Mouse (Mus musculus) splenic B cell, adult 2 months (primary cell): Measurements from ENCODE around the gene Sgms1.
"Not testable (repeated sequence)": the region's sequence is repeated elsewhere in the genome, so short reads cannot be mapped to it uniquely, and the experiment has no call there.

Experiments
- DNase-seq: peaks from one replicate; pipeline ENCODE4 v3.0.0-alpha.2; 2011; ENCODE audit warnings: low read depth, low spot score
- H3K27me3 ChIP-seq: 2 replicates; pipeline ENCODE4 v1.6.1; 2012; ENCODE audit warnings: mild to moderate bottlenecking, low read length, moderate library complexity, mixed read lengths; ENCODE audit not compliant: control insufficient read depth, poor library complexity, insufficient read depth, severe bottlenecking
- H3K36me3 ChIP-seq: 2 replicates; pipeline ENCODE4 v1.6.1; 2012; ENCODE audit warnings: mild to moderate bottlenecking, low read length, moderate library complexity, mixed read lengths; ENCODE audit not compliant: control insufficient read depth, poor library complexity, insufficient read depth, severe bottlenecking

Gene Sgms1

DNA sequence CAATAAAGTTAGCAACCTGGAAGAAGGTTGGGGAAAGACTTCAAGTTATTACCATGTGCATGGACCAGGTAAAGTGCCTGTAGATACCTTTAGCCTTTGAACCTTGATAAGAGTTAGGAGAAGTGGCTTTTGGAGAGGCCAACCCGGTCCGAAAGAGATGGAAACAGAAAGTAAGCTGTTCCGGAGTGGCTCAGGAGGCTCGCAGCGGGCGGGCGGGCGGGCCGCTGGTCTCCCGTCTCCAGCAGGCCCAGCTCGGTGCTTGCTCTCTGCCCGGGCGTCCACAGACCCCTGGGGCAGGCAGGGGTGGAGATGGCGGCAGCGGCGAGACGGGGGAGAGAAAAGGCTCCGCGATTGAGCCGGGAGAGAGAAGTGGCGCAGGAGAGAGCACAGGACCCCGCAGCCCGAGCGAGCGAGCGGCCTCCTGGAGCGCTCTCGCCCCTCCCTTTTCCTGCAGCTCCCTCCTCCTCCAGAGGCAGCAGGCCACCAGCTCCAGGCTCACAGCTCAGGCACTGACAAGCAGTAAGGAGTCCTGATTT lies 281.7 kb downstream of the Sgms1 start, which contains the start of gene Asah2:
Gene Asah2 (minus strand): TSS at position 441 of the 536 bp plus-strand sequence.
- H3K36me3 ChIP-seq: no peaks in the 10 kb centered on the region
- peak; percentile 45 for DNase-seq
- no peaks in the 10 kb centered on the region for H3K27me3 ChIP-seq

DNA sequence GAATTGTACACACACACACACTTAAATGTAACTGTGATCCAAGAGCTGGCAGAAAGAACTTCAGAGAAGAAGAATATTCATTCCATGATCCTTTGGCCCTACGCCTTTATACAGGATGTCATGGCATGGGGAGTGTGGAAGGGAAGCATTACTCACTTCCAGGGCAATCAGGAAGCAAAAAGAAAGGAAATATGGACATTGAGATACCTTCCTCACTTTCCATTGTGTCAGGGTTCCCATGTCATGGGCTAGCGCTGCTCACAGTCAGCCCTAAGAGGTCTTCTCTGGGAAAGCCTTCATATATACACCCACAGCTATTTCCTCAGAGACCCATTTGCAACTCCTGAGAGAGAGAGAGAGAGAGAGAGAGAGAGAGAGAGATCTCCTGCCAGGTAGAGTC lies 282.8 kb downstream of the Sgms1 start:
- H3K36me3 ChIP-seq: no peaks in the 10 kb centered on the region
- DNase-seq: no peak
- H3K27me3 ChIP-seq: no peaks in the 10 kb centered on the region

DNA sequence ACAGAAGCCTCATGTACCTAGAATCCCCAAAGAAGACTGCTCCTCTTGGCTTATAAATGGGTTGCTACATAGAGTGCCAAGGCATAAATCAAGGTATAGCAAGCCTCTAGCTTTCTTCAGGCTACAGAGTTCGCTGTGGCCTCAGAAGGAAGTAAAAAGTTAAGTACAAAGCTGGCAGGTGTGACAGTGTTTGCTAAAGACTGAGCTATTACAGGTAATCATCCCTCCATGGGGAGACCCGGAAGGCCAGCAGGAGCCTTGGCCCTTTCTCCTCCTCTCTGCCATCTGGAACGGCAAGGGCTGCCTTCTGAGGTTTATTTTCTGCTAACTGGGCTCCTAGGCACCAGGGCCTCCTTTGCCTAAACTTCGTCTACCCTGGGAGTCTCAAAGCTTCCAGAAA lies 285.3 kb downstream of the Sgms1 start:
- H3K36me3 ChIP-seq: no peaks in the 10 kb centered on the region
- no peaks in the 10 kb centered on the region for H3K27me3 ChIP-seq
- no peak for DNase-seq

DNA sequence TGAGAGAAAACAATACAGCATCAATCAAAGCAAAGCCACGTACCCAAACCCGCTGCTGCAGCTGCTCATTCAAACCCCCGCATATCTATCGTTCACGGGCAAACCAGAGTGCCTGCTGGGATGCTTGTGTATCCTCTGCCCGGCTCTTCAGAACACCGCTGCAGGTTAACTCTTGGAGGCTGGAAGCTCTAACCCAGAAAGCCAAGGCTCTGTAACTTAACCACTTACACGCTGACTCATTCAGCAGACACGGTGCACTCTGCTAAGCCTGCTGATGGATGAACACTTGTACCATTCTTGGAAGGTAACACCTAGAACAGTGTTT lies 286.6 kb downstream of the Sgms1 start:
- Histone ChIP-seq H3K27me3 (no peaks in the 10 kb centered on the region), H3K36me3 (no peaks in the 10 kb centered on the region)
- no peak for DNase-seq

DNA sequence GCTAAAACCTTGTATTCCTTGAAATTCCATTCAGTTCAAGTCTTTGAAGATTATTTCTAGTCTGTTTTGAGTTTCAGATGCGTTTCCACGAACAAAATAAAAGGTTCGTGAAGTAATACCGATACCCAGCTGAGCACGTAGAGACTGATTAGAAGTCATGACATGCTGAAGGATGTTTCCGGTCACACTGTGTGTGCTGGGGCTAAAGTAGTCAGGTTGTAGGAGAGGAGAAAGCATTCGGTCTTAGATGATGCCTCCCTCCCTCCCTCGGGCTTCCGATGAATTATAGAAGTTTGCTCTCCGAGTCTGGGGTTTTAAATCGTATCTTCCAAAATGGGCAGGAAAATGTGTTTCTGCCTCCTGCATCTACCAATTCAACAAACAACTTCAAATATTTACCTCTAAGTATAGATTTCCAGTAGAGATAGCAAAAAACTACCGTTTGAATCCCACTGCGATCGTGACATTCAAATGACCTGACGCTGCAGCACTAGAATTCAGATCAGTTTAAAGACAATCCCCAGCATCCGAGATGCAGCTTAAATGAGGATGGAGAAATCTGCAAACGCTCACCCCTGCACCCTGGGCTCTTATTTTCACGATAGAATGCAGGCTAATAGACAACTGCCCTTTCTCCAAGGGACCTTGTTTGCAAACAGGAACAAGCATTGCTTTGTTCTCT lies 287.1 kb downstream of the Sgms1 start:
- DNase-seq: no peak
- Histone ChIP-seq H3K27me3 (no peaks in the 10 kb centered on the region), H3K36me3 (no peaks in the 10 kb centered on the region)

DNA sequence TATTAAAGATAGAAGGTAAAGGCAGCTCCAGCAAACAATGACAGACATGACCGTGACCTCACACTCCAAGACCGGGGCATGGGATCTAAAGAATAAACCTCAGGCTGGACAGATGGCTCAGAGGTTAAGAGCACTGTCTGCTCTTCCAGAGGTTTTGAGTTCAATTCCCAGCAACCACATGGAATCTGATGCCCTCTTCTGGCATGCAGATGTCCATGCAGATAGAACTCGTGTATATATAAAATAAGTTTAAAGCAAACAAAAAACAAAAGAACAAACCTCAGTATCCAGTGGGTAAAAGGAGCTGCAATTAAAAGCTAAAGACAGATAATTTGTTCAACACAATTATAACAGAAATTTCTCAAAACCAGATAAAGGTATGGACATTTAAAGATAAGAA lies 290.9 kb downstream of the Sgms1 start:
- no peaks in the 10 kb centered on the region for H3K36me3 ChIP-seq
- H3K27me3 ChIP-seq: no peaks in the 10 kb centered on the region
- DNase-seq: no peak

DNA sequence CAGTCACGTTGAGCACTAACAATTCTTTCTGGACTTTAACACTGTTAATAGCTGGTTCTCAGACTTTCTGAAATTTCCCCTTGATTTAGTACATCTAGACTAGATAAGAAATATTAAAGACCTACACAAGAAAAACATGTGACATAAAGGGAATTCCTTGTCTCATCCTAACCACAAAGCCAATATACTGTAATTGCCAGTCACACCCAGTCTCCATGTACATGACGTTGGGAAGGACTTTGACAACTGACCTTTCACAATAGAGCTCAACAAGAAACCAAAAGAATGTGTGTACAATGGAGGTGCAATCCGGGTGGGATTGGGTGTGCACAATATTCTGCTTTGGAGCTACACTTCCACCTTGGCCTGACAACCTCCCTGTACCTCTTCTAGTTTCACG lies 297.2 kb downstream of the Sgms1 start:
- DNase-seq: no peak
- Histone ChIP-seq H3K27me3 (no peaks in the 10 kb centered on the region), H3K36me3 (no peaks in the 10 kb centered on the region)

DNA sequence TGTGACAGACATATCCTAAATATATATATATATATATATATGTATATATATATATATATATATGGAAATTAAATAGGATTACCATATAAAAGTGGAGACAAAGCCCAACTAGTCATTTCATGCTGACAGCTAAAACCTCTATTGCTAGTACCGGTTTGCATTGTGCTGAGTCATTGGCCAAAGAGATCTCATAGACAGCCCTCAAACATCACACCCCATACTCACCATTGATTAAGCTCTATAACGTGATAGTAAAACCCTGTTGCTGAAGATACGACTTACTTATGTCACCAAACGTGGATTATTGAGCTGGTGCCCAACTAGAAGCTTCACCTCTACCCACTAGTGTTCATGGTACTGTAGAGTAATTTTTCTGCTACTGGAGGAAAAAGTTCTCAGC lies 298.7 kb downstream of the Sgms1 start:
- Histone ChIP-seq H3K36me3 (no peaks in the 10 kb centered on the region), H3K27me3 (no peaks in the 10 kb centered on the region)
- no peak for DNase-seq

DNA sequence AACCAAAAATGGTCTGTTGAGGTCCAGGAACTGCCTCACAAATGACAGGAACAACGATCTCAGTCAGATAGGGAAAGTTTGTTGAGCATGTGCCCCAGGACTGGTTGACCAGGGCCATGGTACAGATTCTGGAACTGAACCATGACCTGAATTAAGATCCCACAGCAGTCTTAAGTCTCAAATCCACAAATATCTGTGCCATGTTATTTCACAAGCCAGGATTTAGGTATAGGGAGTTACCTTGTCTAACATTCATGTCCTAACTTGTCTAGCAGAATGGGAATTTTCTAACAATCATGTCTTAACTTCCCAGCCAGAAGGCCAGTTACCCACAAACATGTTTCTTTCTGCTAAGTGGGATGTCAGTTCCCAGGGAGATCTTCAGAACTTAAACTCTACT lies 300.9 kb downstream of the Sgms1 start:
- DNase-seq: no peak
- Histone ChIP-seq H3K36me3 (no peaks in the 10 kb centered on the region), H3K27me3 (no peaks in the 10 kb centered on the region)

DNA sequence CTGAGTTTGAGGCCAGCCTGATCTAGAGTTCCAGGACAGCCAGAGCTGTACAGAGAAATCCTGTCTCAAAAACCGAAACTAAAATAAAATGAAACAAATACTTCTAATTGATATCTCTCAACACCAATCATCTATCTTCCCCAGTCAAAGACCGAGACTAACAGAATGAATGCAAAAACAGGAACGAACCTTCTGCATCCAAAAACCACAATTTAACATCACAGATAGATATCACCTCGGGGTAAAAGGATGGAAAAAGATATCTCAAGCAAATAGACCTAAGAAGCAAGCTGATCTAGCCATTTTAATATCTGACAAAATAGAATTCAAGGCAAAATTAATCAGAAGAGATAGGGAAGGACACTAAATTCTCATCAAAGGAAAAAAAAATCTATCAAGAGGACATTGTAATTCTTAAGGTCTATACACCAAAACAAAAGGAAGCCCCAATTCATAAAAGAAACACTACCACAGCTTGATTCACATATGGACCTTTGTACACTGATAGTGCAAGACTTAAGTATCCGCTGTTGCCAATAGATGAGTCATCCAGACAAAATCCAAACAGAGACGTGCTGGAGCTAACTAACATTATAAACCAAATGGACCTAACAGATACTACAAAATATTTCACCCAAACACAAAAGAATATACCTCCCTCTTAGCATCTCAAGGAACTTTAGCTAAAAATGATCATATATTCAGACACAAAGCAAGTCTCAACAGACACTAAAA lies 301.6 kb downstream of the Sgms1 start:
- DNase-seq: no peak
- H3K36me3 ChIP-seq: no peaks in the 10 kb centered on the region

DNA sequence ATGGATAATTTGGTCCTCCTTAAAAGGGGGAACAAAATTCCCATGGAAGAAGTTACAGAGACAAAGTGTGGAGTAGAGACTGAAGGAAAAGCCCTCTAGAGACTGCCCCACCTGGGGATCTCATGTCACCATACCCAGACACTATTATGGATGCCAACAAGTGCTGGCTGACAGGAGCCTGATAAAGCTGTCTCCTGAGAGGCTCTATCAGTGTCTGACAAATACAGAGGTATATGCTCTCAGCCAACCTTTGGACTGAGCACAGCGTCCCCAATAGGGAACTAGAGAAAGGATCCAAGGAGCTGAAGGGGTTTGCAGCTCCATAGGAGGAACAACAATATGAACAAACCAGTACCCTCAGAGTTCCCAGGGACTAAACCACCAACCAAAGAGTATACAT lies 304.7 kb downstream of the Sgms1 start:
- not testable (repeated sequence) for H3K36me3 ChIP-seq, H3K27me3 ChIP-seq, DNase-seq

More for the DNA sequence above, 301.6 kb downstream of the Sgms1 start:
- no peaks in the 10 kb centered on the region for H3K27me3 ChIP-seq
